Mouse (Mus musculus): Measurements from ENCODE around the gene Psen2. TPM values are rescaled to one million over a fixed set of nuclear protein-coding genes. Genes with fewer than 3 reads are reported as not detected.

The Psen2 gene
- total and polyA plus RNA-seq, 3 experiments: 19.4 to 126 (median 20.2) TPM

DNA sequence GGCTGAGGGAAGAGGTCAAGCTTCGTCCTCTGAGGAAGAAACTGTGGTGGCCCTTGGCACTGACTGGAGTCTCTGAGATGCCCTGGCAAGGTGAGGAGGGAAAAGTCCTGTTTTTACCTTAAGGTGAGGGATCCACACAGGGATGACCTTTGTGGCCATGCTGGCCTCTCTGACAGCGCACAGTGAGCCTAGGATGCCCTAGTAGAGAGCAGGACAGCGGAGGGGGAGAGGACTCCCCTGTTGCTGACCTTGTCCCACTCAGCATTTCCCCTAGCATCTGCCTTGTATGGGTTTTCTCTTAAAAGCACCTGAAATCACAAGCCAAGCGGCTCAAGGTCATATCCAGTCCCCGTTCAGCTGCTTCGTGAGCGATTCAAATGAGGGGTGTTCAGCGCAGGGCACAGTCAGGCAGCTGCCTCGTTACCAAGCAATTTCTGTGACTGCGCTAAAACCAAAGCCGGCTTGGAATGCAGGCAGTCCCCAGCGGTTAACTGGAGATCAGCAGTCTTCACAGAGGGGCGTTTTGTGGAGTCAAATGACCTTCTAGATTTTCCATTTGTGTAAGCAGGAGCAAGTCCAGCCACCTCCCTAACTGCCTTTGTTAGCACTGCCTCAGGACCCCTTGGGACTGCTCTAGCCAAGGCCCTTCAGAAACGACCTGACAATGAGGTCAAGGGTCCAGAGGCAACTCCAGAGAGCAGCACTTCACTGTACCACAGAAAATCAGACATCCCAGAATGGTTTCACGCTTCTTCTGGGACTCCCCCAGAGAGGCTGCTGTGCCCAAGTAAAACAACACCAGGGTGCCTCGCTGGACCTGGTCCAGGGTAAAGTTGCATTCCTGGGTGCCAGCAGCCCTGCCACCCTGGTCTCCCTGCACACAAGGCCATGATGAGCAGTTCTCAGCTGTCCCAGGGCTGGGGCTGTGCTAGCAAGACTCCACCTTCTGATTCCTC is 20.9 kb upstream of the Psen2 start:
- H3K27me3 ChIP-seq (ENCODE audit: insufficient read depth, low read length): peaks cover 21% of the 10 kb centered on the region
- no peak overlapping the region for H3K4me3 ChIP-seq (ENCODE audit: low read depth, low read length)
- H3K4me1 ChIP-seq (ENCODE audit: insufficient read depth, low read depth, low read length): peaks cover 14% of the 10 kb centered on the region
- TF ChIP-seq POLR2AphosphoS5 (IDR thresholded peaks at IDR 0.05; ENCODE audit: insufficient replicate concordance, low read depth, low read length): no peak
- TF ChIP-seq GATA1 (IDR thresholded peaks at IDR 0.05; ENCODE audit: borderline replicate concordance, low read length): no peak
- TF ChIP-seq TAL1 (conservative IDR thresholded peaks at IDR 0.05; ENCODE audit: low read depth, low read length): no peak
- no peak for TF ChIP-seq GATA2 (IDR thresholded peaks at IDR 0.05; ENCODE audit: borderline replicate concordance, low read depth, low read length)
- TF ChIP-seq CTCF (IDR thresholded peaks at IDR 0.05; ENCODE audit: low read depth, low read length): no peak
- ATAC-seq (ENCODE audit: extremely low read depth, insufficient number of reproducible peaks, low FRiP score, poor library complexity, severe bottlenecking) (no peak), DNase-seq (ENCODE audit: low spot score) (no peak)
- H3K9me3 ChIP-seq (replicated peaks): 0 out of 2 replicates have a peak, but pooled peaks cover 5% of the 10 kb centered on the region
- no peaks in the 10 kb centered on the region for H3K36me3 ChIP-seq (replicated peaks)

- H3K27me3 ChIP-seq (ENCODE audit: insufficient read depth, low read length): peaks cover 21% of the 10 kb centered on the region
- ATAC-seq (ENCODE audit: extremely low read depth, insufficient number of reproducible peaks, low FRiP score, poor library complexity, severe bottlenecking): no peak
- 0 out of 2 replicates have a peak, but pooled peaks cover 5% of the 10 kb centered on the region for H3K9me3 ChIP-seq (replicated peaks)
- peaks cover 13% of the 10 kb centered on the region for H3K4me1 ChIP-seq (ENCODE audit: insufficient read depth, low read depth, low read length)
- no peak for DNase-seq (ENCODE audit: low spot score)
- H3K36me3 ChIP-seq (replicated peaks): no peaks in the 10 kb centered on the region
- H3K4me3 ChIP-seq (ENCODE audit: low read depth, low read length): no peak overlapping the region
- TF ChIP-seq TAL1 (conservative IDR thresholded peaks at IDR 0.05; ENCODE audit: low read depth, low read length) (no peak), GATA2 (IDR thresholded peaks at IDR 0.05; ENCODE audit: borderline replicate concordance, low read depth, low read length) (no peak), GATA1 (IDR thresholded peaks at IDR 0.05; ENCODE audit: borderline replicate concordance, low read length) (no peak), POLR2AphosphoS5 (IDR thresholded peaks at IDR 0.05; ENCODE audit: insufficient replicate concordance, low read depth, low read length) (no peak), CTCF (IDR thresholded peaks at IDR 0.05; ENCODE audit: low read depth, low read length) (no peak)
Observed at GRCm38 (mm10) chr1:180282581-180282980, 19.3 kb upstream of the Psen2 start.

- DNase-seq (ENCODE audit: low spot score): no peak
- Histone ChIP-seq H3K4me3 (ENCODE audit: low read depth, low read length) (no peak overlapping the region), H3K36me3 (replicated peaks) (no peaks in the 10 kb centered on the region), H3K4me1 (ENCODE audit: insufficient read depth, low read depth, low read length) (peaks cover 18% of the 10 kb centered on the region), H3K9me3 (replicated peaks) (0 out of 2 replicates have a peak, but pooled peaks cover 5% of the 10 kb centered on the region), H3K27me3 (ENCODE audit: insufficient read depth, low read length) (peaks cover 15% of the 10 kb centered on the region)
- ATAC-seq (ENCODE audit: extremely low read depth, insufficient number of reproducible peaks, low FRiP score, poor library complexity, severe bottlenecking): no peak
- no peak for TF ChIP-seq GATA1 (IDR thresholded peaks at IDR 0.05; ENCODE audit: borderline replicate concordance, low read length)
- TF ChIP-seq GATA2 (IDR thresholded peaks at IDR 0.05; ENCODE audit: borderline replicate concordance, low read depth, low read length): no peak
- TF ChIP-seq TAL1 (conservative IDR thresholded peaks at IDR 0.05; ENCODE audit: low read depth, low read length): no peak
Observed at GRCm38 (mm10) chr1:180279648-180280047, 16.4 kb upstream of the Psen2 start.

DNA sequence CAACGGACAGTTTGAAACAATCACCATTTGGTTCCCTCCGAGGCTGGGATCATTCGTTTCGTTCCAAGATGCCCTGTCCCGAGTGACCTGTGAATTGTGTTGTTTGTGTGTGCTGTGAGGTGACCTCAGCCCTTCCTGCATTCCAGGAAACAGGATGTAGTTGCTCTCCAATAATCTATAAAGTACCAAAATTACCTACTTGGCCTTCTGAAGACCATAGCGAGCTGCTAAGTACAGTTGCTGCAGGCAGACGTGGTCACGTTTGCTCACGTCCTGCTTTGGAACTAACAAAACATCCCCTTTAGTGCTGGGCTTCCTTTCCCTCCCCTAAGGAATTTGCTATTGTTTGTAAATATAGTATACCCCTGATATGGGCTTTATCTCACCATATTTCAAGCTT is 14.3 kb upstream of the Psen2 start:
- no peak for ATAC-seq (ENCODE audit: extremely low read depth, insufficient number of reproducible peaks, low FRiP score, poor library complexity, severe bottlenecking)
- H3K36me3 ChIP-seq (replicated peaks): no peaks in the 10 kb centered on the region
- TF ChIP-seq GATA2 (IDR thresholded peaks at IDR 0.05; ENCODE audit: borderline replicate concordance, low read depth, low read length) (no peak), POLR2AphosphoS5 (IDR thresholded peaks at IDR 0.05; ENCODE audit: insufficient replicate concordance, low read depth, low read length) (no peak), CTCF (IDR thresholded peaks at IDR 0.05; ENCODE audit: low read depth, low read length) (no peak), GATA1 (IDR thresholded peaks at IDR 0.05; ENCODE audit: borderline replicate concordance, low read length) (no peak), TAL1 (conservative IDR thresholded peaks at IDR 0.05; ENCODE audit: low read depth, low read length) (no peak)
- no peak for DNase-seq (ENCODE audit: low spot score)
- peaks cover 2% of the 10 kb centered on the region; the same call in 1 of the 2 replicates for H3K27me3 ChIP-seq (ENCODE audit: insufficient read depth, low read length)
- 0 out of 2 replicates have a peak, but pooled peaks cover 5% of the 10 kb centered on the region for H3K9me3 ChIP-seq (replicated peaks)
- peaks cover 16% of the 10 kb centered on the region for H3K4me1 ChIP-seq (ENCODE audit: insufficient read depth, low read depth, low read length)
- no peak overlapping the region for H3K4me3 ChIP-seq (ENCODE audit: low read depth, low read length)

DNA sequence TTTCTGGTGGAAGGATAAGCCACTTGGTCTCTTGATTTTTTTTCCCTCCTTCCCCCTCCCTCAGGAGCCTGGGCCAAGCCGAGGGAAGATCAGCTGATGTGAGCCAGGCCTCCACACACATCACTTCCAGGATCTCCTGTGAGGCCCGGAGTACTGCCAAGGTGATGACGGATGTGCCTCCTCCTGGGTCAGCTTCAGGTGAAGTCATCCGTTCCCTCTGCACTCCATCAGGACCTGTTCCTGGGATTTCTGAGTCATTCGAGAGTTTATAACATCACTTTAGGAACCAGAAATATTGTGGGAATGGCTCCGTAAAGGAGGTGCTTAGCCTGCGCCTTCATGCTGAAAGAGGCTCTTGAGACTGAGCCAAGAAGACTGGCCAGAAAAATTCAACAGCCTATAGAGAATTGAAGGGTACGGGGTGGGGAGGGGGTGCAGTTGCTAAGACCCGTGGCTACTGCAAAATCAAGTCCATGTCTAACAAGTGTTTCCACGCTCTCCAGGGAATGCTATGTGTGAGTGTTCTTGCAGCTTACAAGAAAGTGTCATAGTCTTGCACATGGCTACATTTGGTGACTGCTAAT is 11.6 kb upstream of the Psen2 start:
- DNase-seq (ENCODE audit: low spot score) (no peak), ATAC-seq (ENCODE audit: extremely low read depth, insufficient number of reproducible peaks, low FRiP score, poor library complexity, severe bottlenecking) (no peak)
- no peak overlapping the region for H3K4me3 ChIP-seq (ENCODE audit: low read depth, low read length)

GRCm38 (mm10) chr1:180269033-180269432 is 5.8 kb upstream of the Psen2 start:
- H3K4me1 ChIP-seq (ENCODE audit: insufficient read depth, low read depth, low read length): peaks cover 42% of the 10 kb centered on the region
- DNase-seq (ENCODE audit: low spot score): no peak
- TF ChIP-seq TAL1 (conservative IDR thresholded peaks at IDR 0.05; ENCODE audit: low read depth, low read length) (no peak), CTCF (IDR thresholded peaks at IDR 0.05; ENCODE audit: low read depth, low read length) (no peak), GATA1 (IDR thresholded peaks at IDR 0.05; ENCODE audit: borderline replicate concordance, low read length) (no peak), GATA2 (IDR thresholded peaks at IDR 0.05; ENCODE audit: borderline replicate concordance, low read depth, low read length) (no peak), POLR2AphosphoS5 (IDR thresholded peaks at IDR 0.05; ENCODE audit: insufficient replicate concordance, low read depth, low read length) (no peak)
- H3K27me3 ChIP-seq (ENCODE audit: insufficient read depth, low read length): 0 out of 2 replicates have a peak, but pooled peaks cover 4% of the 10 kb centered on the region
- H3K4me3 ChIP-seq (ENCODE audit: low read depth, low read length): no peak overlapping the region
- no peak for ATAC-seq (ENCODE audit: extremely low read depth, insufficient number of reproducible peaks, low FRiP score, poor library complexity, severe bottlenecking)
- H3K36me3 ChIP-seq (replicated peaks): no peaks in the 10 kb centered on the region
- H3K9me3 ChIP-seq (replicated peaks): no peaks in the 10 kb centered on the region

More for the DNA sequence above, 11.6 kb upstream of the Psen2 start:
- Histone ChIP-seq H3K36me3 (replicated peaks) (no peaks in the 10 kb centered on the region), H3K9me3 (replicated peaks) (no peaks in the 10 kb centered on the region), H3K27me3 (ENCODE audit: insufficient read depth, low read length) (peaks cover 2% of the 10 kb centered on the region; the same call in 1 of the 2 replicates), H3K4me1 (ENCODE audit: insufficient read depth, low read depth, low read length) (peaks cover 15% of the 10 kb centered on the region)
- TF ChIP-seq GATA2 (IDR thresholded peaks at IDR 0.05; ENCODE audit: borderline replicate concordance, low read depth, low read length) (no peak), GATA1 (IDR thresholded peaks at IDR 0.05; ENCODE audit: borderline replicate concordance, low read length) (no peak), POLR2AphosphoS5 (IDR thresholded peaks at IDR 0.05; ENCODE audit: insufficient replicate concordance, low read depth, low read length) (no peak), TAL1 (conservative IDR thresholded peaks at IDR 0.05; ENCODE audit: low read depth, low read length) (no peak), CTCF (IDR thresholded peaks at IDR 0.05; ENCODE audit: low read depth, low read length) (no peak)

Measured in G1E (cell line).